Mouse (Mus musculus) T-cell, adult 2 months (primary cell): ENCODE data around the gene Kmo.

Experiments
- DNase-seq: peaks from one replicate; pipeline ENCODE4 v3.0.0; 2022; ENCODE audit warnings: low spot score

Gene Kmo

GRCm38 (mm10) chr1:175632470-175632869, 12.3 kb downstream of the Kmo start:
- DNase-seq = no peak

DNA sequence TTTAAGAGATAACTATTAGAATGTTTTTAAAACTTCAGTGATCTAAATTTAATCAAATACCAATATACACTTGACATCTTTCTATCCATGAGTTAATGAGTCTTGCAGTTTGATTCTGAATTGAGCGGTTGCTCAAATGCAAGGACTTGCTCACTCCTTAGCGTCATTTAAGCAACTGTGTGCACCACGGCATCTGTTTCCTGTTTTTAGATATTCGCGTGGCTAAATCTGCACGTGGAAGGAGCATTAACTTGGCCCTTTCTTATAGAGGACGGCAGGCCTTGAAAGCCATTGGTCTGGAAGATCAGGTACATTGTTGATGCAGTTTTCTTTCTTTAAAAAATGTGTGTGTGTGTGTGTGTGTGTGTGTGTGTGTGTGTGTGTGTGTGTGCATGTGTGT, 17.5 kb downstream of the Kmo start:
- no peak for DNase-seq

DNA sequence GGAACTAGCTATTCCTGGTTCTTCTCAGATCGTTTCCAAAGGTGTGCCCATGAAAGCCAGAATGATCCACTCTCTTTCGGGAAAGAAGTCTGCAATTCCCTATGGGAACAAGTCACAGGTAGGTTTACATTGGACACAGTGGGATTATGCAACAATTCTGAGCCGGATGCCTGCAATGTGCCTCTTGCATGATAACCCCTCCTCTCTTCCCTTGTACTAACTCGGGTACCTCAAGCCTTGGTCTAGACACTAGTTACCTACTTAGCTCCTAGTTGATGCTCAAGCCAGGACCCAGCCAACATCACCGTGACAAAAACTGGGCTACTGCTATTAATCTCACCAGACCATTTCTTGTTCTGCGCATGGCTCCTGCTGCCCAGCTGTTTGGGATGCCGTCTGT, 18.9 kb downstream of the Kmo start:
- DNase-seq = no peak

GRCm38 (mm10) chr1:175640435-175641150, 20.4 kb downstream of the Kmo start:
- no peak for DNase-seq

DNA sequence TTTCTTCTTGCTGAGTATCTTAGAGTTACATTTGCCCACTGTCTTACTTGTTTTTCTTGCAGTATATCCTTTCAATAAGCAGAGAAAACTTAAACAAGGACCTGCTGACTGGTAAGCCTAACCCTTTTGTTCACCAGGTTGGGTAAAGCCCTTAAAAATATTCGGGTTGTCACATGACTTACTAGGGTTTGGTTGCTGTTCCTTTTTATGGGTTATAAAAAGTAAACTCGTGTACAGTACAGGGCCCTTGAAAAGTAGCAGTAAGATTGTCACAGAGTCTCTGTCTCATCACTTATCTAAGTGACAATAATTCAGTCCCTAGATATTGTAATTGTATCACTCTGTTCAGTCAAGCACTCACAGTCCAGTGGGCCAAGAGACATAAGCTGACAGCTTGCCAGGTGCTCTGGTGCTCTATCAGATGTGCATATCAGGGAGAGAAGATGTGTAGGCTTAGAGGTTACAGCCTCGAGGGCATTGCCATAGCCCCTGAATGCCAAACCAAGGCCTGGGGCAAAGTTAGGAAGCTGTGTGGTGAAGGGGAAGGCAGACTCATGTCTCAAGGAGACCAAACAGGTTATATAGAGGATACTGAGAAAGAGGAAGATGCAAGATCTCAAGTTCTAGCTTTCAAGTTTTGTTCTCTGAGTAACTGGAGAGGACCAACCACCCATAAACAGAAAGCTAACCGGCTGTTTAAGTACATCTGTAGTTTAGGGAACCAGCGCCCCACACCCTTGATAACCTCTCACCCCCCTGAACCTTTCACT, 23.5 kb downstream of the Kmo start:
- no peak for DNase-seq

- no peak for DNase-seq
These were observed 26.8 kb downstream of the Kmo start for GRCm38 (mm10) chr1:175646952-175647351.

DNA sequence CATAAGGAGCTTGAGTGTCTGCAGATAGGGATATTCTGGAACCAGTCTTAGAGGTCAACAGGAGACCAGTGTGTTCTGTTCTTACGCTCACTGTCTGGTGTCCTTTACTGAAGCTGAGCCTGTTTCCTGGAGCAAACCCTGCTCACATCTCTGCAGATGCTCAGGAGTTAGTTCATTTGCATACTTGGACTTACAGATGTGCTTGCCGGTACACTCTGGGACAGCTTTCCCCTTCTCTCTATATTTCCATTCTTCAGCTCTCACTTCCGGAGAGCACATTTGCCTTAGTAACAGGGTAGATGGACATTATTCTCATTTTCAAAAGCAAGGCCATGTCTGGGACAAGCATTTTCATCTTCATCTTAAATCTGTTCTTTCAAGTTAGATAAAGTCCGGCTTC, 28.4 kb downstream of the Kmo start:
- DNase-seq = no peak

- no peak for DNase-seq
These were observed 39.7 kb downstream of the Kmo start for GRCm38 (mm10) chr1:175659900-175660299.

DNA sequence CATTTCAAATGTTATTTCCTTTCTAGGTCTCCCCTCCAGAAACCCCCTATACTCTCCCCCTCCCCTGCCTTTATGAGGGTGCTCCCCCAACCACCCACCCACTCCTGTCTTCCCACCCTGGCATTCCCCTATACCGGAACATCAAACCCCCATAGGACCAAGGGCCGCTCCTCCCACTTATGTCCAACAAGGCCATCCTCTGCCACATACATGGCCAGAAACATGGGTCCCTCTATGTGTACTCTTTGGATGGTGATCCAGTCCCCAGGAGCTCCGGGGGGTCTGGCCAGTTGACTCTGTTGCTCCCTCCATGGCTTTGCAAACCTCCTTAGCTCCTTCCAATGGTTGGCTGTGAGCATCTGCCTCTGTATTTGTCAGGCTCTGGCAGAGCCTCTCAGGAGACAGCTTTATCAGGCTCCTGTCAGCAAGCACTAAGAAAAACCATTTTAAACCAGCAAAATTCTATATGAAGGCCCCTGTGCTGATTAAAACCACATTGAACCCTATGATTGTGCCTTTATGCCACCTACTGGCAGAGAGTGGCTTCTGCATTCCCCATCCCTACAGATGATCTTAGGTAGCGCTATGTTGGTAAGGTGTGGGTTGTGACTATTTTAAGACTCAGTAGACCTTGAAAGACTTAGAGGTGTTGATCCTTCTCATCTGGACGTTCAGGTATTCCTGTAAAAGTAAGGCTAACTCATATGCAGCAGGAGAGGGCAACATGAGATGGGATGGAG, 48.7 kb downstream of the Kmo start:
- DNase-seq = no peak

DNA sequence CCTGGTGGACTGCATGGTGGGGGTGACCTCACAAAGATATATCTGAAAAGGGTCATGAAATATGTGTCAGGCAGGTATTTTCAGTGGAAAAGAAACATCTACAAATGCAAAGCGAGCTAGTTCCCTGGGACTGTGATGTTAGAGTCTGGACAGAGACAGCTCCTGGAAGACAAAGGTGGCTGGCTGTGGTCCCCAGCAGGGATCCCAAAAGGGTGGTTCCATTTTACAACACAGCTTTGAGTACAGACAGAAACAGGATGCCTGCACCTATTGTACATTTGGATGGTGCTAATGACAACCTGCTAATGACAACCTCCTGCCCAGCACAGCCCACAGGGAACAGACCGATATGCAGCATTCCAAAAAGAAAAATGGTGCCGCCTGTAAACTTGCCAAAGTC, 49.3 kb downstream of the Kmo start:
- no peak for DNase-seq

DNA sequence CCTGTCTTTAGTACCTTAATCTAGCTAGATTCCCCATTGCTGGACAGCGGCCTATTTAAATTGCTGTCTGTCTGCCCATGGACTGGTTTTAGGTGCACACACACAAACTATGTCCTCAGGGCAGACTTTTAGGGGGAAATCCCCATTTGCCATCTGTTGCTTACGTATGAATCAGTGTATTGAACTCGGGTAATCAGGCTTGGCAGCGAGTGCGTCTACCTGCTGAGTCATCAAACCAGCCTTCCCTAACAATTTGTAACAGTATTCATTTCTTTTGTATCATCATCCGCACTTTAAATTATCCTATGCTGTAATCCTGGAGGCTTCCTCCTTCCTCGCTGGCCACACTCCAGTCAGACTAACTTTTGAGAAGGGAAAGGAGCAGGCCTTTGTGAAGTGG, 49.9 kb downstream of the Kmo start:
- DNase-seq = no peak

DNA sequence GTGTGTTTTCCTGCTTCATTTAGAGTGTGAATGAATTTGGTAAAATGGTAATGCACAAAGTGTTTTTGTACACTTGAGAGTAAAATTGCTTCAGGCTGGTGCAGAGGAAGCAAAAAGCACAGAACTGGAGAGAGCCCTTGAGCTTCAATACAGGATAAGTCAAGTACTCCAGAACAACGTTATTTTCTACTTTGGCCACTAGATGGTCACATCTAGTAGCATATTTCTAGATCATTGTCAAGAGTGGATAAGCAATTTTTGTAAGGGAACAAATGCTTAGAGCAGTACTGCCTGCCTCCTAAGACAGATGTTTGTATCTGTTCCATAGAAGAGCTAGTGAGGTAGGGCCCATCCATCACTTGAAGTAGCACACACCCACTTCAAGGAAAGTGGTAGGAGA, 51.4 kb downstream of the Kmo start:
- DNase-seq = no peak

DNA sequence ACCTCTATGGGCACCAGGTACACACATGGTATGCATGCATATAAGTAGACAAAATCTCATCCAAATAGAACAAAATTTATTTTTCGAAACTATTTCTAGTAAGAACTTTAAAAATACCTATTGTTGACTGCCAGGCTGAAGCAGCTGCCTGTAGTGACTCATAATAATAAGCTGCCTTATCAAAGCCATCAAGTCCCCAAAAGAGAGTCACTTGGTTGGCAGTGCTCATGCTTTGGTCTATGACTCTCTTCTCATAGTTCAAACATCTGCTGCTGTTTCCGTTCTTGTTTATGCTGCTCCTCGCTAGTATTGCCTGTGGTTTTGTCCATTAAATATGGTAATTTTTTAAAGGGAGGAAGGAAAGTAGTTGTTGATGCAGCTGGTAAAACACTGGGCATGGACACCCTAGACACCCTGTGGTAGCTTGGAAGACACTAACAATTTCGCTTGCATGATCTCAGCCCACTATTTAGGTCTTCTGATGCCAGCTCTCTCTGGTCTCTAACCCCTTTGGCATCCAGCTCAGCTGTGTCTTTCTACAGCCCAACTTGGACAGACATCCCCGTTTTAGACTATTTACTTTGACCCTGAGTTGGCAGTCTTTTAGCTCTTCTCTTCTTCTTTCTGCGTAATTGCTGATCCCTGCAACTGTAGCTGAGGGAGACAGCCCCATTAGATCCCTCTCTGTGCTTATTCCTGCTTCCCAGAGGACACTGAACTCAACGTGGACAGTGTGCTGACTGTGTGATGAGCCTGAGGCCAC, 53.6 kb downstream of the Kmo start:
- DNase-seq = no peak

DNA sequence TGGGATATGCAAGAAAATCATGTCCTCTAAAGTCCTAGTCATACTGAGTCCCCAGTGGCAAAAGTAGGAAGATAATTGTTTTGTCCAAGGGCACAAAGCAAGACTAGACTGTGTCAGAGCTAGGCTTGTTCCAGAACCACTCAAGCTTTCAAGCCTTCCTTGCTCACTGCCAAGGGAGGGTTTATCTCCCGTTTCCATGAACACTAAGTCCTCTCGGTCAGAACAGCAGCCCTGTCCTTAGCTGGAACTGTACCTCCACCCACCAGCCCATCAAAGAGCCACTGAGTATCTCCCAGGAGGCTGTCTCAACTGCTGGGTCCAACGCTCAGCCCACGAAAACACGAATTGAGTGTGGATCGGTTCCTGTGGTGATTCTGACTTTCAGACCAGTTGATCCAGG, 54.9 kb downstream of the Kmo start:
- no peak for DNase-seq

DNA sequence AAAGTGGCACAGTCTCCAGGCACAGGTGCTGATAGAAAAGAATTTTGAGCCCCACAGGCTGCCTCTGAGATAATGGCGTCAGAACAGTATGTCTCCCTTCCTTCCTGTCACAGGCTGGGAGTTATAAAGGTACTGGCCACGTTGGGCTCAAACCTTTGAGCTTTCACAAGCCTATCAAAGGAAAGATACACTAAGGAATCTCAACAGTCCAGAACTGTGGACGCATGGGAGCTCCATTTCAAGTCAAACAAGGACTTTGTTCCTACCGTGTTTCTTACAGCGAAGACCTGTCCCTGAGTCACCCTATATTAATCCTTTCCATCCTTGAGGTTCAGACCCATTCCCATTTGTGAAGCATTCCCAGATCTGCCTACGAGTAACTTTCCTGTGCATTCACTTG, 57.3 kb downstream of the Kmo start:
- no peak for DNase-seq

DNA sequence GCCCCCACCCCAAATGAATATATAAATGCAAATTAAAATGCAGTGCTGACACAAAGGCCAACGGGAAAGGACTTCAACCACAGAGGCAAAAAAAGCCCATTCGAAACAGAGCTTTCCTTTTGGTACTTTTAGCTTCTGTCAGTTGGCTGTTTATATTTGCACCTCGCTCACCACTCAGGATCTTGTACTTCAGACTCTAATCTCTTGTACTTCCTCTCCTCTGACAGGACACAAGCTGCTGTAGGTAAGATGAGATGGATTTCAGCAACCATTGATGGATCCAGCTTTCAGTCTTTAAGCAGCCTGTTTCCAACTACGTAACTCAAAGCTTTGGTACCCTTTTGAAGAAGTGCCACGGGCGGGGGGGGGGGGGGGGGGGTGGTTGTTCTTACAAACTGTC, 60.8 kb downstream of the Kmo start:
- no peak for DNase-seq

- no peak for DNase-seq
These were observed 71.6 kb downstream of the Kmo start for GRCm38 (mm10) chr1:175691686-175692245.

DNA sequence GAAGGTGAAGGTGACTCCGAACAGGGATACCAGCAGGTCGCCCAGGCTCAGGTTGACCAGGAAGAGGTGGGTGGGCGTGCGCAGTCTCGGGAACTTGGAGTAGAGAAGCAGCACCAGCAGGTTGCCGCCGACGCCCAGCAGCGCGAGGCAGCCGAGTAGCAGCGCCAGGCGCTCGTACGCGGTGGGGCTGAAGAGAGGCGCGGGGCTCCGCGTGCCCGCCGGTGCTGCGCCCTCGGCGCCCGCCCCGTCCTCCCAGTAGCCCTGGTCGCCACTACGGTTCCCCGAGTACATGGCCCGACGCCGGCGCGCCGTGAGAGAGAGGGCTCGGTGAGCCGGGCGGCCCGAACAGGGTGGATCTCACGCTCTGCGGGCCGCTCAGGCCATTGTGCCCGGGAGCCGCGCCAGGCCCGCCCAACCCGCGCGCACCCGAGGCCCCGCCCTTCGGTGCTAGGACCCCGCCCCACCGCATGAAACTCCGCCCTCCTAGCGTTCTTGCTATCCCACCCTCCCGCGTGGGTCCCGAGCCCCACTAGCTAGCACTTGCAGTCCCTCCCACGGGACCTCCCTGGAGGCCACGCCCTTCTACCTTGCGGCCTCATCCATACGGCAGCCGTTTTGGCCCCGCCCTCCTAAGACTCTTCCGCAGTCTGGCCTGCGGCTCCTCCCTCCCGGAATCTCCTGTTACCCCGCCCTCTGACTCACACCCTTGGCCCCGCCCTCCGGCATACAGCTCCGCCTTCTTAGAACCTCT, 72.2 kb downstream of the Kmo start, which contains the start of the genes Opn3 and Chml:
Gene Opn3, minus strand, starts transcription at position 531 of the 751 bp plus-strand sequence.
Gene Chml, minus strand, starts transcription at position 656 of the 751 bp plus-strand sequence.
- DNase-seq = peak; percentile 99

GRCm38 (mm10) chr1:175692997-175693361, 72.8 kb downstream of the Kmo start:
- no peak for DNase-seq

DNA sequence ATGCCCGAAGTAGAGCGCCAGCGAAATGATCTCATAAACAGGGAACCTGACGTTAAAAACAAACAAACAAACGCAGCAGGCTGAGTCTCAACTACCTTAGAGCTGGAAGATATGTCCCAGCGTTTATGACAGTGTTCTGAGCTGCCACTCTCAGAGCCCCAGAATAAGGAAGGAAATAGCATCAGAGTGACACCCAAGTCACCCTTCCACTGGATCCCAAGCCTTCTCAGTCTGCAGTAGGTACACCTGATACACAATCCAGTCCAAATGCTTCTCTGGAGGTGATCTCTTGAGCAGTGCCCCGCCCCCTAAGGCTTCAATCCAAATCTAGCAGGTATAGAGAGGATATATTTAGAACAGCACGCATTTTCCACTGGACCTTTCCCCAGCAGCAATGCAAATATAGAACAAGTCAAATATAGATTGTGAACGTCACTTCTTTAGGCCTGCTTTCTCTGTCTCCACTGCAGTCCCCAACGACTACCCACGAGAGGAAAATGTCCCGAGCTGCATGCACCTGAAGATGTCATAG, 73.3 kb downstream of the Kmo start:
- DNase-seq = no peak

DNA sequence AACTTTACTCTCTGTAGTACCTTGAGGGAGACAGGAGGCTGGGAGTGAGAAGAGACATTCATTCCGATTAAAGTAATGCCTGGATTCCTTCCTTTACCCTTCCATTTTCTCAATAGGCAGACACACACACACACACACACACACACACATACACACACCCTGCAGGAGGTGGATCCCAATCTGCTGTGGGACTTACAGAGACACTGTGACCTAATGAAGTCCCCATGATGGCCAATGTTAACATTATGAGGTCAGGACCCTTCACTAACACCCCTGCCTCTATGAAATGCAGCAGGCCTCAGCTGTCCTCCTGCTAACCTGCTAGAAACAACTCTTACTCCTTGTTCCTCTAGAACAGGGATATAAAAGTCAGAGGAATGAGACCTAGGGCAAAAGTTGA, 78.1 kb downstream of the Kmo start, which contains the start of gene Wdr64:
Gene Wdr64, plus strand, starts transcription at position 301 of the 400 bp plus-strand sequence.
- DNase-seq = no peak
